Mouse (Mus musculus): ENCODE results near the gene Evi5l. TPM values are rescaled to one million over a fixed set of nuclear protein-coding genes. Genes with fewer than 3 reads are reported as not detected.
"Not testable (repeated sequence)": the region's sequence is repeated elsewhere in the genome, so short reads cannot be mapped to it uniquely, and the experiment has no call there.

Evi5l gene
- polyA plus RNA-seq, 2 experiments from 2014 or later = 4.1 TPM

- ATAC-seq = peak; percentile 27
These were observed 73.0 kb downstream of the Evi5l start for GRCm38 (mm10) chr8:4239193-4239890.

DNA sequence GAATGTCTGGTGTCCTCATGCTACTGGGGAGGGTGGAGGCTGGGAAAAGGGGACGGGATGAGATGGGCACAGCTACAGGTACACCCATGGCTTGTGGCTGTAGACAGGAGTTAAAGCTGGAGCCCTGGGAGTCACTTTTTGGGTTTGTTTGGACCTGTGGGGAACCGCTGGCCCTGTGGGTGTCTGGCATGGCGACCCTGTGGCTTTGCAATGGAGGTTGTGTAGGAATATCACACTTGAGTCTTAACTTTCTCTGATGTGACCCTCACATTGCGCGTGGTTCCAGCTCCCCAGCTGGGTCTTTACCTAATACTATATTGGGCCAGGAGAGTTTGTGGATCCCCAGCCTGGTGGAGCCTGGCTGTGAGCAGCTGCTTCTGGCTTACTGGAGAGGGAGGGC, 78.7 kb downstream of the Evi5l start:
- no peak for ATAC-seq

DNA sequence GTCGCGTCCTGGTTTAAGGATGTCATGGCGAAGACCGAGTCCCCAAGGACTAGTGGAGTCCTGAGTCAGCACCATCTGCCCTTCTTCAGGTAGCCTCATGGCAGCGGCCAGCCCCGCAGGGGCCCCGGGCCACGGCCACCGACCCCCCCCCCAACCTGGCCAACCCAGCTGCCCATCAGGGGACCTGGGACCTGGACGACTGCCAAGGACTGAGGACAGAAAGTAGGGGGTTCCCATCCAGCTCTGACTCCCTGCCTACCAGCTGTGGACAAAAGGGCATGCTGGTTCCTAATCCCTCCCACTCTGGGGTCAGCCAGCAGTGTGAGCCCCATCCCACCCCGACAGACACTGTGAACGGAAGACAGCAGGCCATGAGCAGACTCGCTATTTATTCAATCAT, 79.4 kb downstream of the Evi5l start:
- ATAC-seq = no peak

DNA sequence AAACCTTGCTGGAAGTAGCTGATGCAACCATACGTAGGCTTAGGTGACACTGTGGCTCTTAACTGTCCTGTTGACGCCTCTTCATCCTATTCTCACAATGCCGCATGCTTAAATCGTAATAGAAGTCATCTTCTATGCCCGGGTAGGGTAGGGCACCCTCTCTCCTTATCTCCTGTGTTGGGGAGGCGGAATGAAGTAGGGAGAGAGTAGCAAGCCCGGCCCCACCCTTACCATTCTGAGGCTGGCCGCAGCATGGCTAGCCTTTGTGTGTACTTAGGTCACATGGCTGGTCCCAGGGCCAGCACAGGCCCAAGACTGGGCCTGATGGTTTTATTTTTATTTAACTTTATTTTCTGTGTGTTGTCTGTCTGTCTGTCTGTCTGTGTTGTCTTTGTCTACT, 80.9 kb downstream of the Evi5l start:
- ATAC-seq = no peak

GRCm38 (mm10) chr8:4247951-4248540, 81.7 kb downstream of the Evi5l start, which contains the start of gene Tgfbr3l:
Tgfbr3l (plus strand) TSS chr8:4248214.
- ATAC-seq = no peak

GRCm38 (mm10) chr8:4249213-4249612, 82.8 kb downstream of the Evi5l start:
- no peak for ATAC-seq

- ATAC-seq = peak; percentile 48
These were observed 84.1 kb downstream of the Evi5l start for GRCm38 (mm10) chr8:4250306-4250970.

GRCm38 (mm10) chr8:4252116-4252760, 85.9 kb downstream of the Evi5l start:
- ATAC-seq = no peak

GRCm38 (mm10) chr8:4252934-4253841, 86.8 kb downstream of the Evi5l start, which contains the start of gene Snapc2:
Snapc2 (plus strand) TSS chr8:4253080.
- ATAC-seq = peak; percentile 89

DNA sequence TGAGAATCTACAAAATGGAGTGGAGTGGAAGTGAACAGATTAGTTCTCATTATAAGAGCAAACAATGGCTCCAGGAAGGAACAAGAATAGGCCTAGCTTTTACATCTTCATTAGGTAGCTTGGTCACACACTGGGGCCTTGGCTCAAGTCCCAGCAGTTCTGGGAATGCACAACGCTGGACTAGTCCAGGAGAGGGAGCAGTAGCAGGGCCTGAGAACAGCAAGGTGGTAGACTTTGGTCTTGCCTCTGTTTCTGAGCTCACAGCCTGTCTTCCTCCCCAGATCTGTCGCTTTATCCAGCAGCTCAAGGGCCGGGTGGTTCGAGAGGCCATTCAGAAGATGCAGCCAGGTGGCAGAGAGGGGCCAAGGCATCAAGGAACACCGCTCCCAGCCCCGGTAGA, 87.6 kb downstream of the Evi5l start:
- ATAC-seq = no peak

GRCm38 (mm10) chr8:4255471-4255870, 89.1 kb downstream of the Evi5l start:
- not testable (repeated sequence) for ATAC-seq

GRCm38 (mm10) chr8:4256911-4257310, 90.5 kb downstream of the Evi5l start:
- ATAC-seq = no peak

- no peak for ATAC-seq
These were observed 91.0 kb downstream of the Evi5l start for GRCm38 (mm10) chr8:4257350-4257749.

DNA sequence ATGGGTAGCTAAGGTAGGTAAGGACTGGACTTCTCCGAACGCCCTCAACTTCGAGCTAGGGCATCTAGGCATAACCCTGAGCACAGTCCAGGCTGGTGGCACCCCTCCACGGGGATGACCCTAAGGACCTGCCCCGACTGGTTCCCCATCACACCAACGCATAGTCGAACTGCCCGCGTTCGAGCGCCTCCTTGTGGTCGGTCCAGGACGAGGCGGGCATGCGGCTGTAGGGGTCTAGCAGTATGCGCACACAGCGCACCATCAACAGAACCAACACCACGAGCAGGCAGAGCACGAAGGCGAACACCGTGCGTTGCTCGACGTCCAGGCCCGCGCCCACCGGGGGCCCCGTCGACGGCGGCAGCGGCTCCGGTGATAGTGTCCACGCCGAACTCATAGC, 91.9 kb downstream of the Evi5l start:
- peak; percentile 43 for ATAC-seq

DNA sequence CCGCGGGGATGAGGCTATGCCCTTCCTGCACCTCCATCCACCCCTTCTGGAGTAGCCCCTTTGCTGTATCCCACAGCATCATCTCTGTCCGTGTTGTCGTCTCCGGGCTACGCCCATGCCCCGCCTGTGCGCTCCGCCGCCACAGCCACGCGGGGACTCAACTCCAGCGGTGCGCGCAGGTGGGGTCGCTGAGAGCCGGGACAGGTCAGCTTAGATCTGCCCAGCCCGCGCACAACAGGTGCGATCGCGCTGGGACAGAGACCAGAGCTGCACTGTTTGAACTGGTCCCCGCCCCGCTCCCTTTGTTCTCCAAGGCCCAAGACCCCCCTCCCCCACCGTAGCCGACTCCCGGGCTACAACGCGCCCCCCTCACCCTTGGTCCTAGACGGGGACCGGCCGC, 92.3 kb downstream of the Evi5l start:
- ATAC-seq = peak; percentile 22

GRCm38 (mm10) chr8:4259125-4259804, 92.9 kb downstream of the Evi5l start, which contains the start of gene Ctxn1:
Ctxn1 (minus strand) TSS chr8:4259274.
- ATAC-seq = peak; percentile 97

- no peak for ATAC-seq
These were observed 93.4 kb downstream of the Evi5l start for GRCm38 (mm10) chr8:4259805-4260170.

Measured in activated CD4-positive, CD25-positive, alpha-beta regulatory T cell, adult 4 months (primary cell).